Mouse (Mus musculus): ENCODE measurements at regions not wholly inside any gene's neighbourhood (a gene's known extent, or its start where the extent isn't known, plus 50 kb on each side); places are given as distances from the start of the nearest gene placed in this dataset.

DNA sequence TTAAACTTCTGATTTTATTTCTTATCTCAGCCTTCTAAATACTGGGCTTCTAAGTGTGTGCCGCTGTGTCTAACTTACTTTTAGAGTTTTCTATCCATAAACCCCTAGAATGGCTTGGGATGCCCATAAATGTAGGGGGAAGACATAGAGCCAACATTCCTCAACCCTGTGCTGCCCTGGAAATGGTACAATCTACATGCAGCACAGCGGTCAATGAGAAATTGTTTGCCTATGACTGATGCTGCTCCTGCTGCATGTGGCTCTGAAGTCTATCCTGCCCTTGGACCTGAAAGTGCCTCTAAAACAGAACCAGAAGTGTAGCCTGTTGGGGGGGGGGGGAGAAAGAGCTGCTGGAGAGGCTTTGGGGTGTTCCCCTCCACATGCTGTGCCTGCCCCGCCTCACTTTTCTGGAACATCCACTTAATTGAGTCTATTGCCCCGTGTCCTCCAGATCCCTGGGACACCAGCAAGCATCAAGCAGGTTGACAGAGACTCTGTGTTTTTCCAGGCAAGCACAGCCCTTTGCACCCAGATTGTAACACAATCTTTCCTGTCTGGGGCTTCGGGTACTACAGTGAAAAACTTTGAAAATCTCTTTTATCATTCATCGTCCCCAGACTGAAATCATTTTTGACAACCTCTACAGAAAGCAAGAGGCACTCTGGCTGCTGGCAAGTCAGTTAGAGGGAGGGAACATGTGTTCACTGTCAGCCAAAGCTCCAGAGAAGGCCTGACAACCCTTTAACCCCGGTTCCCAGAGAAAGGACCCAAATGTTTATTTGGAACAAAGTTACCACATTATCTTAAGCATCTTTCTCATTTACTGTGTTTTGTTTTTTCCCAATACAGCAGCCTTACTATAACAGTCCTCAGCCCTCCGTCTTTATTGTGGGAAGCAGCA is 101.4 kb upstream of the Meis1 start:
- TF ChIP-seq CTCF (IDR thresholded peaks at IDR 0.05; ENCODE audit: borderline replicate concordance, insufficient read depth, low read length) (no peak), POLR2A (IDR thresholded peaks at IDR 0.05; ENCODE audit: low read depth, low read length) (no peak)

All from embryonic fibroblast, embryonic 13.5 days (primary cell).